Mouse (Mus musculus) urinary bladder, postnatal 14 days (tissue): Measurements from ENCODE around the gene Gpatch3.

Experiments used
- DNase-seq: peaks from one replicate; pipeline ENCODE4 v3.0.0; 2021; ENCODE audit warnings: low spot score

The Gpatch3 gene

GRCm38 (mm10) chr4:133584059-133584951, 9.8 kb downstream of the Gpatch3 start, which contains the start of gene Gpn2:
Gene Gpn2 (plus strand): TSS chr4:133584362.
- DNase-seq: peak; percentile 85

- DNase-seq: peak; percentile 60
Measured at GRCm38 (mm10) chr4:133592570-133592969, 18.0 kb downstream of the Gpatch3 start.

- peak; percentile 56 for DNase-seq
Measured at GRCm38 (mm10) chr4:133595538-133595937, 21.0 kb downstream of the Gpatch3 start.

- no peak for DNase-seq
Measured at GRCm38 (mm10) chr4:133596084-133596483, 21.5 kb downstream of the Gpatch3 start.

- peak; percentile 44 for DNase-seq
Measured at GRCm38 (mm10) chr4:133598616-133599015, 24.1 kb downstream of the Gpatch3 start.

GRCm38 (mm10) chr4:133599116-133599515, 24.6 kb downstream of the Gpatch3 start:
- DNase-seq: no peak

GRCm38 (mm10) chr4:133599571-133600073, 25.1 kb downstream of the Gpatch3 start:
- DNase-seq: peak; percentile 97

- DNase-seq: no peak
Measured at GRCm38 (mm10) chr4:133600306-133600705, 25.8 kb downstream of the Gpatch3 start.

GRCm38 (mm10) chr4:133601721-133602218, 27.2 kb downstream of the Gpatch3 start, which contains the start of gene Sfn:
Gene Sfn (minus strand): TSS chr4:133602168.
- DNase-seq: peak; percentile 93

- DNase-seq: no peak
Measured at GRCm38 (mm10) chr4:133603056-133603455, 28.5 kb downstream of the Gpatch3 start.

- DNase-seq: no peak
Measured at GRCm38 (mm10) chr4:133604175-133604574, 29.6 kb downstream of the Gpatch3 start.

GRCm38 (mm10) chr4:133604856-133605255, 30.3 kb downstream of the Gpatch3 start:
- peak; percentile 49 for DNase-seq

- DNase-seq: peak; percentile 85
Measured at GRCm38 (mm10) chr4:133605330-133605729, 30.8 kb downstream of the Gpatch3 start.

GRCm38 (mm10) chr4:133607284-133607683, 32.7 kb downstream of the Gpatch3 start:
- DNase-seq: peak; percentile 60

GRCm38 (mm10) chr4:133609719-133610118, 35.2 kb downstream of the Gpatch3 start:
- peak; percentile 91 for DNase-seq

GRCm38 (mm10) chr4:133611815-133612214, 37.3 kb downstream of the Gpatch3 start:
- no peak for DNase-seq

- no peak for DNase-seq
Measured at GRCm38 (mm10) chr4:133612416-133612815, 37.9 kb downstream of the Gpatch3 start.

- no peak for DNase-seq
Measured at GRCm38 (mm10) chr4:133613026-133613425, 38.5 kb downstream of the Gpatch3 start.

- no peak for DNase-seq
Measured at GRCm38 (mm10) chr4:133613867-133614266, 39.3 kb downstream of the Gpatch3 start.

- peak; percentile 38 for DNase-seq
Measured at GRCm38 (mm10) chr4:133614274-133614761, 39.8 kb downstream of the Gpatch3 start.

GRCm38 (mm10) chr4:133615416-133615815, 40.9 kb downstream of the Gpatch3 start:
- no peak for DNase-seq

- no peak for DNase-seq
Measured at GRCm38 (mm10) chr4:133617936-133618335, 43.4 kb downstream of the Gpatch3 start.
